Mouse (Mus musculus) lung, adult 2 months (tissue): ENCODE measurements around the gene Trappc2l.

Source experiments
- CTCF ChIP-seq: fragments of 200-500 bp; IDR thresholded peaks from 2 replicates; pipeline ENCODE4 v1.5.1; 2011; ENCODE audit warnings: mild to moderate bottlenecking, low read length, control low read depth; ENCODE audit not compliant: insufficient read depth
- POLR2A ChIP-seq: fragments of 200-500 bp; IDR thresholded peaks from 2 replicates; pipeline ENCODE4 v1.6.1; 2011; ENCODE audit warnings: low read depth, mild to moderate bottlenecking, control low read depth, low read length, borderline replicate concordance; ENCODE audit errors: extremely low read depth

DNA sequence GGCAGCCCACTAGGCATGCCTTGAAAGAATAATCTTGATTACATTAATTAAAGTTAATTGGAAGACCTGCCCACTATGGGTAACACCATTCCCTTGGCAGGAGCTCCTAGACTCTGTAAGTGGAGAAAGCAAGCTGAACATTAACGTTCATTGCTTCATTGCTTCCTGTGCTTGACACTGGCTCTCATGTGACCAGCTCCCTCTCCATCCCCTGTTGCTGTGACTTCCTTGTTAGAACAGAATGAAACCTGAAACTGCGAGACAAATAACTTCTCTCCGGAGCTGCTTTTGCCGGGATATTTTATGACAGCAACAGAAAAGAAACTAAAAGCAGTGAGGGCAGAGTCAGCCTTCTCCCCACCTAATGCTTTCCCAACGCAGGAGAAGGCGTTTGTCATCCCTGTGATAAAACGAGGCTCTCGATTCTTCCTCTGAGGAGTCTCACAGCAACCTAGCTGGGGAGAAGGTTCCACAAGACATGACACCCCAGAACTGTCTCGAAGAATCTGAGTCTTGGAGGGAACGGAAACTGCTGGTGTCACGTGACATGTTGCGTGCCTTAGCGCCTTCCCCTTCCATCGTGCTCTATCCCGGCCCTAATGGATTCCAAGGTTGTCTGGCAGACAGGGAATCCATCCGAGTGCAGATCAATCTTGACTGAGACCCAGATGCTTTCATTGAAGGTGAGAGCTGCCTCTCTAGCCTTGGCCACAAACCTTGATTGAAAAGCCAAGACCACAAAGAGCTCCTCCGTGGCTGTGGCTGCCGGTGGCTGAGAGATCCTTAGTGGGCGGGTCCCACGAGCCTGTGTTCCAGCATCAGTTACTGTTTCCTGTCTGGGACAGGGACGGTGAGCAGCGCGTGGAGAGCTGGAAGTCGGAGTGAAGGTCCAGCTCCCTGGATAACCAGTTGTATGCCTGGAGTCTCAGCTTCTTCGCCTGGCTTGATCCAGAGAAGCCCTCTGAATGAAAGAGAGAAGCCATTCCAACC lies 46.8 kb upstream of the Trappc2l start:
- no peak for TF ChIP-seq CTCF
- no peak for TF ChIP-seq POLR2A
